Mouse (Mus musculus) midbrain, postnatal 0 days (tissue): ENCODE data around the gene Plrg1. TPM values are rescaled to one million over a fixed set of nuclear protein-coding genes. Genes with fewer than 3 reads are reported as not detected.

Experiments used
- ATAC-seq: fragments of 200-750 bp; cut with Nextera tagmentation; 2 replicates; pipeline ENCODE4 v1.8.0; 2017; ENCODE audit warnings: moderate number of reproducible peaks, mild to moderate bottlenecking, moderate TSS enrichment, moderate library complexity; ENCODE audit not compliant: low FRiP score
- DNase-seq: peaks from one replicate; pipeline ENCODE4 v3.0.0-alpha.2; 2015; ENCODE audit warnings: low spot score
- H3K27ac ChIP-seq: fragments of 300-500 bp; sonication (generic); 2 replicates; pipeline ENCODE4 v1.5.1; 2014; ENCODE audit warnings: low read depth, mild to moderate bottlenecking, low read length, mixed read lengths
- H3K27me3 ChIP-seq: fragments of 300-500 bp; sonication (generic); 2 replicates; pipeline ENCODE4 v1.6.1; 2014; ENCODE audit warnings: low read length, control low read depth, mixed read lengths; ENCODE audit not compliant: insufficient read depth
- H3K36me3 ChIP-seq: fragments of 300-500 bp; sonication (generic); 2 replicates; pipeline ENCODE4 v1.6.1; 2014; ENCODE audit warnings: low read length, control low read depth, mixed read lengths; ENCODE audit not compliant: insufficient read depth
- H3K4me1 ChIP-seq: fragments of 300-500 bp; sonication (generic); 2 replicates; pipeline ENCODE4 v1.6.1; 2014; ENCODE audit warnings: mild to moderate bottlenecking, control low read depth, antibody characterized with exemption, low read length, mixed read lengths; ENCODE audit not compliant: insufficient read depth
- H3K4me2 ChIP-seq: fragments of 300-500 bp; sonication (generic); 2 replicates; pipeline ENCODE4 v1.6.1; 2014; ENCODE audit warnings: low read depth, mild to moderate bottlenecking, low read length, mixed read lengths; ENCODE audit not compliant: poor library complexity, severe bottlenecking
- H3K4me3 ChIP-seq: fragments of 300-500 bp; sonication (generic); 2 replicates; pipeline ENCODE4 v1.5.1; 2014; ENCODE audit warnings: low read depth, mild to moderate bottlenecking, low read length, moderate library complexity
- H3K9ac ChIP-seq: fragments of 300-500 bp; sonication (generic); replicated peaks from 2 replicates; pipeline ENCODE4 v1.6.1; 2014; ENCODE audit warnings: mild to moderate bottlenecking, low read length, moderate library complexity, mixed read lengths; ENCODE audit not compliant: poor library complexity, severe bottlenecking
- H3K9me3 ChIP-seq: fragments of 300-500 bp; sonication (generic); 2 replicates; pipeline ENCODE4 v1.6.1; 2016; ENCODE audit warnings: low read length, control low read depth
- CTCF ChIP-seq: IDR thresholded peaks from 2 replicates; pipeline ENCODE4 v1.5.1; 2016; ENCODE audit warnings: antibody characterized with exemption, mild to moderate bottlenecking
- WGBS: fragments of 180-500 bp; shearing (Covaris S2); extraction: QIAGEN DNeasy Blood & Tissue Kit; methylation state at CpG from one replicate; pipeline ENCODE4 v1.1.7; 2014; 5-methylcytosine and 5-hydroxymethylcytosine counted together
- polyA plus RNA-seq: library from polyadenylated mRNA; unstranded; fragments of >200 nt; fragmentation: Nextera tagmentation; extraction: Ambion mirVana; gene quantifications from 2 replicates; pipeline ENCODE4 v1.2.1, GENCODE M21; 2015
- total RNA-seq: library from RNA; depleted of rRNA; stranded (reverse); fragments of >200 nt; gene quantifications from 2 replicates; pipeline ENCODE4 v1.2.3, GENCODE M21; 2014

Gene Plrg1
- total and polyA plus RNA-seq, 2 experiments from 2014 or later, result 65.7 to 78.0 TPM

- Histone ChIP-seq H3K27me3 (no peaks in the 10 kb centered on the region), H3K36me3 (no peaks in the 10 kb centered on the region), H3K4me2 (no peak overlapping the region), H3K9me3 (no peaks in the 10 kb centered on the region), H3K4me1 (no peaks in the 10 kb centered on the region), H3K9ac (no peak overlapping the region), H3K27ac (no peak overlapping the region), H3K4me3 (no peak overlapping the region)
- DNase-seq (no peak), ATAC-seq (no peak)
- WGBS, result 91% methylated on average over 5 of the region's 5 CpGs
- no peak for TF ChIP-seq CTCF
These were observed 12.9 kb upstream of the Plrg1 start for GRCm38 (mm10) chr3:83042451-83042850.

- H3K9ac ChIP-seq, result no peak overlapping the region
- WGBS, result 86% methylated on average over 11 of the region's 11 CpGs
- no peaks in the 10 kb centered on the region for H3K9me3 ChIP-seq
- H3K4me1 ChIP-seq, result no peaks in the 10 kb centered on the region
- H3K27me3 ChIP-seq, result no peaks in the 10 kb centered on the region
- no peak overlapping the region for H3K4me3 ChIP-seq
- DNase-seq, result no peak
- H3K27ac ChIP-seq, result no peak overlapping the region
- no peak overlapping the region for H3K4me2 ChIP-seq
- no peak for TF ChIP-seq CTCF
- ATAC-seq, result no peak
- H3K36me3 ChIP-seq, result no peaks in the 10 kb centered on the region
These were observed 8.7 kb upstream of the Plrg1 start for GRCm38 (mm10) chr3:83046649-83047048.

DNA sequence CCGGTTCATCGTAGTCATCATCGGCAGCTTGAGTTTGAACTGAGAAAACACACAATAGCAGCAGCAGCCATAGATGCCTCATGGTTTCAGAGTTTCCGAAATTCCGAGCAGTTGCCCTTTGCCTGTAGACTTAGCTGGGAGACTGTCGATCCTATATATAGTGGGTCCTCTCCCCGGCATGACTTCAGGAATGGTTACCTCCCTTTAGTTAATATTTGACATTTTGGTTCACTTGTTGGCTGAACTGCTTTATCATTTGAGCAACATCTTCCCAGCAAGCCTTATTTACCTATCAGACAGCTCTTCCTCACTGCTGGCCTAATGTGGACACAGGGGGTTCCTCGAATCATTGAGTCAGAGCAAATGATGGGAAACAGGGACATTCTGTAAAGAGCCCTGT, 5.6 kb upstream of the Plrg1 start, which contains the start of gene Fgb:
TSS of gene Fgb (minus strand) at position 184 of the 400 bp plus-strand sequence.
- H3K9me3 ChIP-seq, result no peaks in the 10 kb centered on the region
- no peak within 1 kb of the TSS for H3K4me3 ChIP-seq
- H3K9ac ChIP-seq, result no peak within 1 kb of the TSS
- no peaks in the 10 kb centered on the region for H3K27me3 ChIP-seq
- DNase-seq, result no peak
- ATAC-seq, result no peak
- TF ChIP-seq CTCF, result no peak
- H3K36me3 ChIP-seq, result no peaks in the 10 kb centered on the region
- WGBS, result 88% methylated on average over 8 of the region's 8 CpGs
- no peak within 1 kb of the TSS for H3K4me2 ChIP-seq
- no peaks in the 10 kb centered on the region for H3K4me1 ChIP-seq
- no peak within 1 kb of the TSS for H3K27ac ChIP-seq

GRCm38 (mm10) chr3:83050661-83051060, 4.7 kb upstream of the Plrg1 start:
- 80% methylated on average over 5 of the region's 5 CpGs for WGBS
- TF ChIP-seq CTCF, result no peak
- no peaks in the 10 kb centered on the region for H3K27me3 ChIP-seq

DNA sequence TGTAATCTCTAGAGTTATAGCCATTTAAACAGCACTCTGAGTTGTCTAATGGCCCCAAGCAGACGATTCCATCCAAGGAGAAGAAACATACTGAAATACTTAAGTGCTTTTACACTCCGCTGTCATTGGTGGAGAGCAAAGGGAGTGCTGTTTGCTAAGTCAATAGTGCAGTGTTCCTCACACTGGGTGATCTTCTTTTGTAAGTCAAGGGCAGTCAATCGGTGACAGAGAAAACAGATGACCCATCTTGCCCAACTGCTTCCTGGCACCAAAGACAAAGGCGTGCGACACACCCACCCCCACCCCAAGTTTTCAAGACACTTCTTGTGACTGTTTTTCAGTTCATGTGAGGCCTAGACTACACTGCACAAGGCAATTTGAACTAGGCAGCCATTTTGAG, 3.2 kb upstream of the Plrg1 start:
- Histone ChIP-seq H3K4me1 (peaks cover 6% of the 10 kb centered on the region), H3K9ac (no peak overlapping the region), H3K27me3 (no peaks in the 10 kb centered on the region), H3K4me3 (no peak overlapping the region), H3K27ac (no peak overlapping the region), H3K9me3 (no peaks in the 10 kb centered on the region), H3K4me2 (no peak overlapping the region), H3K36me3 (0 out of 2 replicates have a peak, but pooled peaks cover under 1% of the 10 kb centered on the region)
- no peak for TF ChIP-seq CTCF
- no peak for DNase-seq
- 86% methylated on average over 5 of the region's 5 CpGs for WGBS
- no peak for ATAC-seq

More at GRCm38 (mm10) chr3:83050661-83051060, 4.7 kb upstream of the Plrg1 start:
- H3K4me2 ChIP-seq, result no peak overlapping the region
- H3K27ac ChIP-seq, result no peak overlapping the region
- no peaks in the 10 kb centered on the region for H3K36me3 ChIP-seq
- H3K9ac ChIP-seq, result no peak overlapping the region
- no peak for DNase-seq
- no peak for ATAC-seq
- H3K9me3 ChIP-seq, result no peaks in the 10 kb centered on the region
- H3K4me3 ChIP-seq, result no peak overlapping the region
- no peaks in the 10 kb centered on the region for H3K4me1 ChIP-seq

- no peak for TF ChIP-seq CTCF
- Histone ChIP-seq H3K36me3 (0 out of 2 replicates have a peak, but pooled peaks cover 2% of the 10 kb centered on the region), H3K4me2 (no peak overlapping the region), H3K4me3 (no peak overlapping the region), H3K4me1 (peaks cover 6% of the 10 kb centered on the region), H3K27me3 (no peaks in the 10 kb centered on the region), H3K9ac (no peak overlapping the region), H3K27ac (no peak overlapping the region), H3K9me3 (no peaks in the 10 kb centered on the region)
- ATAC-seq, result no peak
- WGBS, result 93% methylated on average over 7 of the region's 7 CpGs
- DNase-seq, result no peak
These were observed 2.2 kb upstream of the Plrg1 start for GRCm38 (mm10) chr3:83053126-83053525.
